Mouse (Mus musculus): Measurements from ENCODE around the gene Traf3ip1. TPM values are rescaled to one million over a fixed set of nuclear protein-coding genes. Genes with fewer than 3 reads are reported as not detected.

Traf3ip1 gene
- polyA plus RNA-seq, 1 experiment from 2014 or later = 8.4 TPM

GRCm38 (mm10) chr1:91456301-91456801 is 38.1 kb upstream of the Traf3ip1 start:
- Histone ChIP-seq H3K36me3 (no peaks in the 10 kb centered on the region), H3K4me3 (replicated peaks) (peak overlapping the region; percentile 4; the same call in 1 of the 2 replicates), H3K27me3 (replicated peaks) (no peaks in the 10 kb centered on the region), H3K9ac (no peak overlapping the region; the same call in 1 of the 2 replicates), H3K4me2 (peak overlapping the region; percentile 67), H3K4me1 (peaks cover 70% of the 10 kb centered on the region), H3K27ac (peak overlapping the region; percentile 96), H3K9me3 (no peaks in the 10 kb centered on the region)
- WGBS = 10% methylated on average over 11 of the region's 11 CpGs
- ATAC-seq (ENCODE audit: insufficient read depth, low FRiP score, low read depth) = peak; percentile 29

- H3K27ac ChIP-seq = peak overlapping the region; percentile 96
- H3K4me3 ChIP-seq (replicated peaks) = peak overlapping the region; percentile 63; the same call in 1 of the 2 replicates
- H3K4me2 ChIP-seq = peak overlapping the region; percentile 67
- H3K4me1 ChIP-seq = peaks cover 62% of the 10 kb centered on the region
- H3K9ac ChIP-seq = no peak overlapping the region
- no peak for ATAC-seq (ENCODE audit: insufficient read depth, low FRiP score, low read depth)
- H3K27me3 ChIP-seq (replicated peaks) = no peaks in the 10 kb centered on the region
- no peaks in the 10 kb centered on the region for H3K9me3 ChIP-seq
- WGBS = 83% methylated on average over 4 of the region's 4 CpGs
- no peaks in the 10 kb centered on the region for H3K36me3 ChIP-seq
Observed at GRCm38 (mm10) chr1:91457116-91457515, 37.3 kb upstream of the Traf3ip1 start.

GRCm38 (mm10) chr1:91457698-91458097 is 36.7 kb upstream of the Traf3ip1 start:
- 27% methylated on average over 5 of the region's 5 CpGs for WGBS
- no peaks in the 10 kb centered on the region for H3K36me3 ChIP-seq
- ATAC-seq (ENCODE audit: insufficient read depth, low FRiP score, low read depth) = no peak
- H3K4me2 ChIP-seq = peak overlapping the region; percentile 67
- H3K27ac ChIP-seq = peak overlapping the region; percentile 96
- peaks cover 62% of the 10 kb centered on the region for H3K4me1 ChIP-seq
- H3K27me3 ChIP-seq (replicated peaks) = no peaks in the 10 kb centered on the region
- no peaks in the 10 kb centered on the region for H3K9me3 ChIP-seq
- peak overlapping the region; percentile 63 for H3K4me3 ChIP-seq (replicated peaks)
- H3K9ac ChIP-seq = no peak overlapping the region

GRCm38 (mm10) chr1:91458223-91458861 is 36.1 kb upstream of the Traf3ip1 start:
- Histone ChIP-seq H3K27ac (peak overlapping the region; percentile 96), H3K9ac (peak overlapping the region; percentile 14; the same call in 1 of the 2 replicates), H3K27me3 (replicated peaks) (no peaks in the 10 kb centered on the region), H3K4me3 (replicated peaks) (peak overlapping the region; percentile 63), H3K36me3 (no peaks in the 10 kb centered on the region), H3K9me3 (no peaks in the 10 kb centered on the region), H3K4me1 (peaks cover 62% of the 10 kb centered on the region), H3K4me2 (peak overlapping the region; percentile 67)
- 9% methylated on average over 8 of the region's 8 CpGs for WGBS
- ATAC-seq (ENCODE audit: insufficient read depth, low FRiP score, low read depth) = peak; percentile 1; the same call in 1 of the 2 replicates

GRCm38 (mm10) chr1:91459059-91459809 is 35.2 kb upstream of the Traf3ip1 start, which contains the start of gene Per2:
Gene Per2 (minus strand): TSS chr1:91459324.
- Histone ChIP-seq H3K9ac (peak within 1 kb of the TSS; percentile 14; the same call in 1 of the 2 replicates), H3K9me3 (no peaks in the 10 kb centered on the region), H3K4me3 (replicated peaks) (peak within 1 kb of the TSS; percentile 63), H3K36me3 (no peaks in the 10 kb centered on the region), H3K27me3 (replicated peaks) (no peaks in the 10 kb centered on the region), H3K4me2 (peak within 1 kb of the TSS; percentile 67), H3K4me1 (peaks cover 56% of the 10 kb centered on the region), H3K27ac (peak within 1 kb of the TSS; percentile 96)
- WGBS = under 1% methylated on average over 90 of the region's 91 CpGs
- peak; percentile 91 for ATAC-seq (ENCODE audit: insufficient read depth, low FRiP score, low read depth)

GRCm38 (mm10) chr1:91460069-91460468 is 34.4 kb upstream of the Traf3ip1 start:
- no peaks in the 10 kb centered on the region for H3K27me3 ChIP-seq (replicated peaks)
- no peak overlapping the region for H3K9ac ChIP-seq
- H3K27ac ChIP-seq = no peak overlapping the region
- H3K4me2 ChIP-seq = peak overlapping the region; percentile 67
- no peaks in the 10 kb centered on the region for H3K36me3 ChIP-seq
- H3K9me3 ChIP-seq = no peaks in the 10 kb centered on the region
- WGBS = 26% methylated on average over 7 of the region's 7 CpGs
- no peak for ATAC-seq (ENCODE audit: insufficient read depth, low FRiP score, low read depth)
- peaks cover 49% of the 10 kb centered on the region for H3K4me1 ChIP-seq
- peak overlapping the region; percentile 63 for H3K4me3 ChIP-seq (replicated peaks)

- Histone ChIP-seq H3K4me3 (replicated peaks) (no peak overlapping the region), H3K27me3 (replicated peaks) (no peaks in the 10 kb centered on the region), H3K4me1 (peaks cover 47% of the 10 kb centered on the region), H3K36me3 (no peaks in the 10 kb centered on the region), H3K9ac (no peak overlapping the region), H3K4me2 (no peak overlapping the region), H3K9me3 (no peaks in the 10 kb centered on the region), H3K27ac (peak overlapping the region; percentile 24; the same call in 1 of the 2 replicates)
- ATAC-seq (ENCODE audit: insufficient read depth, low FRiP score, low read depth) = no peak
- 37% methylated on average over 4 of the region's 4 CpGs for WGBS
Observed at GRCm38 (mm10) chr1:91460564-91460963, 33.9 kb upstream of the Traf3ip1 start.

- H3K9me3 ChIP-seq = no peaks in the 10 kb centered on the region
- H3K36me3 ChIP-seq = no peaks in the 10 kb centered on the region
- no peak overlapping the region for H3K4me3 ChIP-seq (replicated peaks)
- no peaks in the 10 kb centered on the region for H3K27me3 ChIP-seq (replicated peaks)
- H3K9ac ChIP-seq = no peak overlapping the region
- no peak for ATAC-seq (ENCODE audit: insufficient read depth, low FRiP score, low read depth)
- H3K27ac ChIP-seq = no peak overlapping the region
- peaks cover 20% of the 10 kb centered on the region for H3K4me1 ChIP-seq
- WGBS = 85% methylated on average over 13 of the region's 13 CpGs
- no peak overlapping the region for H3K4me2 ChIP-seq
Observed at GRCm38 (mm10) chr1:91463336-91463995, 31.0 kb upstream of the Traf3ip1 start.

GRCm38 (mm10) chr1:91464436-91464835 is 30.0 kb upstream of the Traf3ip1 start:
- no peak for ATAC-seq (ENCODE audit: insufficient read depth, low FRiP score, low read depth)
- 56% methylated on average over 5 of the region's 5 CpGs for WGBS
- no peaks in the 10 kb centered on the region for H3K27me3 ChIP-seq (replicated peaks)
- no peaks in the 10 kb centered on the region for H3K9me3 ChIP-seq
- no peak overlapping the region for H3K27ac ChIP-seq
- no peaks in the 10 kb centered on the region for H3K36me3 ChIP-seq
- H3K9ac ChIP-seq = no peak overlapping the region
- H3K4me2 ChIP-seq = no peak overlapping the region
- no peak overlapping the region for H3K4me3 ChIP-seq (replicated peaks)
- peaks cover 16% of the 10 kb centered on the region for H3K4me1 ChIP-seq

GRCm38 (mm10) chr1:91465244-91465643 is 29.2 kb upstream of the Traf3ip1 start:
- peak; percentile 60; the same call in 1 of the 2 replicates for ATAC-seq (ENCODE audit: insufficient read depth, low FRiP score, low read depth)
- no peaks in the 10 kb centered on the region for H3K27me3 ChIP-seq (replicated peaks)
- H3K4me2 ChIP-seq = 0 out of 2 replicates have a peak overlapping the region, but pooled peaks have one; percentile 16
- H3K4me3 ChIP-seq (replicated peaks) = no peak overlapping the region
- H3K36me3 ChIP-seq = no peaks in the 10 kb centered on the region
- no peak overlapping the region for H3K9ac ChIP-seq
- no peaks in the 10 kb centered on the region for H3K9me3 ChIP-seq
- peaks cover 10% of the 10 kb centered on the region; the same call in 1 of the 2 replicates for H3K4me1 ChIP-seq
- WGBS = 11% methylated on average over 1 of the region's 1 CpGs
- peak overlapping the region; percentile 74; the same call in 1 of the 2 replicates for H3K27ac ChIP-seq

GRCm38 (mm10) chr1:91466186-91466585 is 28.3 kb upstream of the Traf3ip1 start:
- Histone ChIP-seq H3K9ac (no peak overlapping the region), H3K4me1 (peaks cover 4% of the 10 kb centered on the region; the same call in 1 of the 2 replicates), H3K4me3 (replicated peaks) (no peak overlapping the region), H3K4me2 (no peak overlapping the region), H3K27ac (no peak overlapping the region), H3K9me3 (no peaks in the 10 kb centered on the region), H3K36me3 (no peaks in the 10 kb centered on the region), H3K27me3 (replicated peaks) (no peaks in the 10 kb centered on the region)
- 88% methylated on average over 6 of the region's 6 CpGs for WGBS
- ATAC-seq (ENCODE audit: insufficient read depth, low FRiP score, low read depth) = no peak
